Mouse (Mus musculus): ENCODE measurements around the gene Gabra6. TPM values are rescaled to one million over a fixed set of nuclear protein-coding genes. Genes with fewer than 3 reads are reported as not detected.

The Gabra6 gene
- polyA plus RNA-seq (2012; ENCODE audit: insufficient read depth, low replicate concordance), result not detected in 2 replicates

- Histone ChIP-seq H3K9me3 (no peaks in the 10 kb centered on the region), H3K36me3 (replicated peaks; ENCODE audit: low read length) (no peaks in the 10 kb centered on the region), H3K27me3 (replicated peaks) (no peaks in the 10 kb centered on the region), H3K4me1 (no peaks in the 10 kb centered on the region), H3K4me3 (replicated peaks) (no peak within 1 kb of the TSS)
- TF ChIP-seq FLI1 (IDR thresholded peaks at IDR 0.05; ENCODE audit: low read length) (no peak), GATA1 (IDR thresholded peaks at IDR 0.05; ENCODE audit: borderline replicate concordance, low read length) (no peak)
These were observed at the start of gene Gabra6 for GRCm38 (mm10) chr11:42320882-42321281. Gene Gabra6, minus strand, starts transcription at chr11:42321072.

- TF ChIP-seq GATA1 (IDR thresholded peaks at IDR 0.05; ENCODE audit: borderline replicate concordance, low read length) (no peak), FLI1 (IDR thresholded peaks at IDR 0.05; ENCODE audit: low read length) (no peak)
- Histone ChIP-seq H3K9me3 (no peaks in the 10 kb centered on the region), H3K4me3 (replicated peaks) (no peak overlapping the region), H3K4me1 (no peaks in the 10 kb centered on the region), H3K27me3 (replicated peaks) (no peaks in the 10 kb centered on the region), H3K36me3 (replicated peaks; ENCODE audit: low read length) (no peaks in the 10 kb centered on the region)
These were observed 44.7 kb upstream of the Gabra6 start for GRCm38 (mm10) chr11:42365544-42365943.

DNA sequence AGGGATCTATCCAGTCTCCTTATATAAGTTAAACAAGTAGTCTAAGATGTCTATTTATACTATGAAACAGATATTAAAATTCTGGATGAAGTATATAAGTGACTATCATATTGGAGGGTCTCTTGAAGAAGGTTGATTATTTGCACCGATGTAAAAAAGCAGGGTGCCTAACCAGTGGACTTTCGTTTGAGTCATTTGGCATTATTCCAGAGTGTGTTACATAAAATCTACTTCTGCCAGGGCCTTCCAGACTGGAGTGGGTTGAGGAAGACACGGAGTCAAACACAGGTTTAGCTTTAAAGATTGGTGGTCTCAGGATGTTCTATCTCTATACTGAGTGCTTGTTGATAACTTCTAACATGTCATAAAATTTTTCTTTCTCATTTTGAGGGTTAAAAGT, 11.2 kb upstream of the Gabra6 start:
- Histone ChIP-seq H3K36me3 (replicated peaks; ENCODE audit: low read length) (no peaks in the 10 kb centered on the region), H3K4me3 (replicated peaks) (no peak overlapping the region), H3K4me1 (no peaks in the 10 kb centered on the region), H3K27me3 (replicated peaks) (no peaks in the 10 kb centered on the region), H3K9me3 (no peaks in the 10 kb centered on the region)
- TF ChIP-seq GATA1 (IDR thresholded peaks at IDR 0.05; ENCODE audit: borderline replicate concordance, low read length), result no peak
- TF ChIP-seq FLI1 (IDR thresholded peaks at IDR 0.05; ENCODE audit: low read length), result no peak

DNA sequence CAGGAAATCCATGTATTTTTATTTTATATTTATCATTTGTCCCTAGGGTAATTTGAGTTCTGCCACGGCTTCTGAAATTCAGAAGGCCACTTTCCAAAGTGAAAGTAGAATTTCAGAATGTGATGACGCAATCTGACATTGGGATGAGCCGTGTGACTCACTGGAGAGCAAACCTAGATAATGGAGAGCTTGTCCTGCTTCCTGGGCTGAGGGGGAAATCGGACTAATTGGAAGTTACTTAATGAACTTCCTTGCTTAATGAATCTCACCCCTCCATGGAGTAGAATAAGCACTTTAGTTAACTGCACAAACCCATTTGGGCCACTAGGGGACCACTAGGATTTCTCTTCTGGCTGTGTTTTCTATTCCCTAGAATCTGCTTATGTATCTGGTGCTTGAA, 5.4 kb upstream of the Gabra6 start:
- no peak for TF ChIP-seq FLI1 (IDR thresholded peaks at IDR 0.05; ENCODE audit: low read length)
- no peaks in the 10 kb centered on the region for H3K36me3 ChIP-seq (replicated peaks; ENCODE audit: low read length)
- H3K9me3 ChIP-seq, result no peaks in the 10 kb centered on the region
- H3K27me3 ChIP-seq (replicated peaks), result no peaks in the 10 kb centered on the region
- no peak overlapping the region for H3K4me3 ChIP-seq (replicated peaks)
- H3K4me1 ChIP-seq, result no peaks in the 10 kb centered on the region

DNA sequence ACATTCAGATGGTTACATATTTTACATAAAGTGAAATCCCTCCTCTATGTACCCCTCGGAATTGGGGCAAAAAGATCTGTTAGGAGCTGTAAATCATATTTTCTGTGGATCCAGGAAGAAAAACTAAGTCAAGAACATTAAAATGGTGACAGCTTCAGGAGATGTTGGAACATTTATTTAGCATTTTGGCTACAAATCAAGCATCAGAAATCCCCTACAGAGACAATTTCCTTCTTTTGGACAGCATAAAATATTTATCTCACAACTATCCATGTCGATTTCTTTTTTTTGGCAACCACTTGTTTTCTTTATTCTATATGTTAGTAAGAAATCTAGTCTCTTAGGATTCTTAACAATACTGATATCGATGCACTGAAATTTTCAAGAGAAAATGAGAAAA, 688 bp upstream of the Gabra6 start:
- no peak overlapping the region for H3K4me3 ChIP-seq (replicated peaks)
- H3K27me3 ChIP-seq (replicated peaks), result no peaks in the 10 kb centered on the region
- TF ChIP-seq FLI1 (IDR thresholded peaks at IDR 0.05; ENCODE audit: low read length) (no peak), GATA1 (IDR thresholded peaks at IDR 0.05; ENCODE audit: borderline replicate concordance, low read length) (no peak)
- H3K36me3 ChIP-seq (replicated peaks; ENCODE audit: low read length), result no peaks in the 10 kb centered on the region
- no peaks in the 10 kb centered on the region for H3K9me3 ChIP-seq
- no peaks in the 10 kb centered on the region for H3K4me1 ChIP-seq

DNA sequence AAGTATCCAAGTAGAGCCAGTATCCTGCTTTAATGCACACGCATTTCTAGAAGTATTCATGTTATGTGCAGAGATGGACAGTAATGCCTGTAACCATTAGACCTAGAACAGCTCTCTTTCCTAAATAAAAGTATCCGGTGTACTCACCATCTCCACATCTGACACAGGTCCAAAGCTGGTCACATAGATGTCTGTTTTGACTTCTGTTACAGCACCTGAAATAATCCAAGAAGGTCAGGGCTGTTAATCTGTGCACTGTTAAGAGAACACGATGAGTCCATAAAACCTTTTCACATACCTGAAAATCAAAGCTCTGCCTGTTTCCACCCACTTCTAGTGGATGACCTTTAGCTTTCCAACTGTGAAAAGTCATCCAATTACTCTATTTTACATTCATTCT, 1.4 kb downstream of the Gabra6 start:
- Histone ChIP-seq H3K27me3 (replicated peaks) (no peaks in the 10 kb centered on the region), H3K9me3 (no peaks in the 10 kb centered on the region), H3K36me3 (replicated peaks; ENCODE audit: low read length) (no peaks in the 10 kb centered on the region), H3K4me3 (replicated peaks) (no peak overlapping the region), H3K4me1 (no peaks in the 10 kb centered on the region)
- TF ChIP-seq FLI1 (IDR thresholded peaks at IDR 0.05; ENCODE audit: low read length), result no peak

DNA sequence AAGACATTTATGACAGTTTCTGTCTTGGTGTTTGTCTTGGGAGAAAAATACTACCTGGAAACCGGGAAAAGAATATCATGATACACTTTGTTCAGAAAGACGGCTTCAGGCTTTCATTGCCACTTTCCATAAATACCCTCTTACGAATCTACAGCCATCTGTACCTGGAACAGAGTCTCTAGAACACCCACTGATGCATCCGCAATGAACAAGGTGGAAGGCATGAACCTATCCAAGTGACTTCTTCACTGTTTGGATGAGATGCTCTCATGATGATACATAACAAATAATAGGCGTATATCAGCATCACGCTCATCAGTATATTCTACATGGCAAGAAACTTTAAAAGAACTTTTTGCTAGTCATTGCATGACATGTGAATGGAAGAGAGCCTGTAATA, 1.8 kb downstream of the Gabra6 start:
- H3K36me3 ChIP-seq (replicated peaks; ENCODE audit: low read length), result no peaks in the 10 kb centered on the region
- H3K4me3 ChIP-seq (replicated peaks), result no peak overlapping the region
- no peaks in the 10 kb centered on the region for H3K4me1 ChIP-seq
- H3K9me3 ChIP-seq, result no peaks in the 10 kb centered on the region
- H3K27me3 ChIP-seq (replicated peaks), result no peaks in the 10 kb centered on the region
- no peak for TF ChIP-seq GATA1 (IDR thresholded peaks at IDR 0.05; ENCODE audit: borderline replicate concordance, low read length)
- no peak for TF ChIP-seq FLI1 (IDR thresholded peaks at IDR 0.05; ENCODE audit: low read length)

- H3K4me1 ChIP-seq, result no peaks in the 10 kb centered on the region
- H3K36me3 ChIP-seq (replicated peaks; ENCODE audit: low read length), result no peaks in the 10 kb centered on the region
- TF ChIP-seq GATA1 (IDR thresholded peaks at IDR 0.05; ENCODE audit: borderline replicate concordance, low read length) (no peak), FLI1 (IDR thresholded peaks at IDR 0.05; ENCODE audit: low read length) (no peak)
- no peaks in the 10 kb centered on the region for H3K9me3 ChIP-seq
- H3K27me3 ChIP-seq (replicated peaks), result no peaks in the 10 kb centered on the region
- H3K4me3 ChIP-seq (replicated peaks), result no peak overlapping the region
These were observed 2.9 kb downstream of the Gabra6 start for GRCm38 (mm10) chr11:42317985-42318384.

- Histone ChIP-seq H3K4me1 (no peaks in the 10 kb centered on the region), H3K4me3 (replicated peaks) (no peak overlapping the region), H3K27me3 (replicated peaks) (no peaks in the 10 kb centered on the region), H3K9me3 (no peaks in the 10 kb centered on the region), H3K36me3 (replicated peaks; ENCODE audit: low read length) (no peaks in the 10 kb centered on the region)
- no peak for TF ChIP-seq GATA1 (IDR thresholded peaks at IDR 0.05; ENCODE audit: borderline replicate concordance, low read length)
- TF ChIP-seq FLI1 (IDR thresholded peaks at IDR 0.05; ENCODE audit: low read length), result no peak
These were observed 6.0 kb downstream of the Gabra6 start for GRCm38 (mm10) chr11:42314850-42315249.

GRCm38 (mm10) chr11:42310892-42311291, 10.0 kb downstream of the Gabra6 start:
- Histone ChIP-seq H3K4me1 (no peaks in the 10 kb centered on the region), H3K36me3 (replicated peaks; ENCODE audit: low read length) (no peaks in the 10 kb centered on the region), H3K9me3 (no peaks in the 10 kb centered on the region), H3K27me3 (replicated peaks) (no peaks in the 10 kb centered on the region), H3K4me3 (replicated peaks) (no peak overlapping the region)
- no peak for TF ChIP-seq FLI1 (IDR thresholded peaks at IDR 0.05; ENCODE audit: low read length)
- TF ChIP-seq GATA1 (IDR thresholded peaks at IDR 0.05; ENCODE audit: borderline replicate concordance, low read length), result no peak

DNA sequence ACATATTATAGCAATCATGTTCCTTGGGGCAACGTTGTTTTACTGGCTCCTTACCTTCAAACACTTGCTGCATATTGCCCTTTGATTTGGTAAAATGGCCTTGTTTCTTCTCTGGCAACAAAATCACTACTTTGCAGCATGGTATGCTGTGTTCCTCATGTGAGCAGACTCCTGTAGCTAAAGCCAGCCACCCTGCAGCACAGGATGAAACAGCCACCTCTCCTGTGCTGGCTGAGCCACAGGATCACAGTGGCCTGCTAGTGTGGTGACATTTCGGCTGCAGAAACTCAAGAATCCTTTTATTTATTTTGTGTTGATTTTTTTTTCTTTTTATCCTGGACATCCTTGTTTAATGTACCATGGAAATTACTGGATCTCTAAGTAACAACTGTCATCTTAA, 11.8 kb downstream of the Gabra6 start:
- no peaks in the 10 kb centered on the region for H3K36me3 ChIP-seq (replicated peaks; ENCODE audit: low read length)
- no peaks in the 10 kb centered on the region for H3K9me3 ChIP-seq
- TF ChIP-seq FLI1 (IDR thresholded peaks at IDR 0.05; ENCODE audit: low read length) (no peak), GATA1 (IDR thresholded peaks at IDR 0.05; ENCODE audit: borderline replicate concordance, low read length) (no peak)
- no peak overlapping the region for H3K4me3 ChIP-seq (replicated peaks)
- no peaks in the 10 kb centered on the region for H3K4me1 ChIP-seq
- H3K27me3 ChIP-seq (replicated peaks), result no peaks in the 10 kb centered on the region

Measured in megakaryocyte, embryonic 14.5 days (primary cell).